Mouse (Mus musculus) testis, postnatal 14 days (tissue): ENCODE measurements around the gene Scgb1b19.
"Not testable (repeated sequence)": the region's sequence is repeated elsewhere in the genome, so short reads cannot be mapped to it uniquely, and the experiment has no call there.

ENCODE experiments used
- DNase-seq: peaks from one replicate; pipeline ENCODE4 v3.0.0; 2021; ENCODE audit warnings: low spot score

Scgb1b19 gene

DNA sequence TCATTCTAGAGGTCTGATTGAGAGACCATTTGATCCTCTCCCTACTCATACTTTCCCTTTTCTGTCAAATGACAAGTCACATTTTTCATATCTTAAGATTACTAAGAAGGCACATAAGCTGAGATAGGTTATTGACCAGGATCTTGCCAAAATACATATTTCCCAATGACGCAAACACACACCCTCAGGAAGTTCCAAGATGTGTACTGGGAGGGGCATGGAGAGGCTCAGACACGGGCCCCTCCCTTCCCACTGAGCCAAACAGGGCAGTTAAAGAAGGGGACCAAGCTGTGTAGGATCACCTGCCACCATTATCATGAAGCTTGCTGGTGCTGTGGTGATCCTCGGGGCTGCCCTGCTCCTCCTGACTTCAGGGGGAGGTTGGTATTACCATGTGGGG is at the start of gene Scgb1b19:
Gene Scgb1b19, plus strand, starts transcription at position 301 of the 400 bp plus-strand sequence.
- DNase-seq: not testable (repeated sequence)

- DNase-seq: not testable (repeated sequence)
Observed at GRCm38 (mm10) chr7:33280238-33280637, 6.9 kb upstream of the Scgb1b19 start, which contains the start of gene Scgb2b19. Gene Scgb2b19, minus strand, starts transcription at chr7:33280338.
